18 mouse cellular contexts compared by ENCODE assay signal in genomic region chr12:69744138-69744537, GRCm38 (mm10).
"Had no signal": no experiment of that assay in that cellular context is flagged by ENCODE, and none has a peak within 500 bp of the region (broad histone marks: within the 10 kb centered on the region; RNA-seq: fewer than 3 reads in every experiment).

No protein-coding gene starts in this region.

- H3K9ac ChIP-seq: limb, embryonic 12.5 days; limb, embryonic 15.5 days; liver, embryonic 14.5 days; liver, postnatal 0 days; lung, embryonic 14.5 days; midbrain, embryonic 12.5 days; midbrain, embryonic 15.5 days; neural tube, embryonic 12.5 days; neural tube, embryonic 15.5 days had no signal

- DNase-seq: kidney, adult 11 months; kidney, adult 8-10 months; kidney, postnatal 14 days; kidney, postnatal 4 days; left cerebral cortex, postnatal 4 days; liver, postnatal 0 days; lung, embryonic 14.5 days; lung, postnatal 36 days; thymus, adult 18-20 months; thymus, postnatal 25 days had no signal

- H3K27me3 ChIP-seq: limb, embryonic 12.5 days; limb, embryonic 15.5 days; midbrain, embryonic 12.5 days; midbrain, embryonic 15.5 days; neural tube, embryonic 12.5 days; neural tube, embryonic 15.5 days had no signal

- H3K36me3 ChIP-seq: midbrain, embryonic 12.5 days; neural tube, embryonic 12.5 days; neural tube, embryonic 15.5 days had no signal

- ATAC-seq: liver, postnatal 0 days; midbrain, embryonic 15.5 days had no signal

- H3K4me2 ChIP-seq: limb, embryonic 12.5 days; limb, embryonic 15.5 days; liver, embryonic 11.5 days; lung, embryonic 14.5 days; midbrain, embryonic 12.5 days; midbrain, embryonic 15.5 days; neural tube, embryonic 12.5 days; neural tube, embryonic 15.5 days had no signal

- H3K9me3 ChIP-seq: limb, embryonic 12.5 days; limb, embryonic 15.5 days; midbrain, embryonic 12.5 days; midbrain, embryonic 15.5 days; neural tube, embryonic 12.5 days; neural tube, embryonic 15.5 days had no signal

- H3K4me1 ChIP-seq: limb, embryonic 12.5 days; limb, embryonic 15.5 days; midbrain, embryonic 12.5 days; midbrain, embryonic 15.5 days; neural tube, embryonic 12.5 days; neural tube, embryonic 15.5 days had no signal

- H3K27ac ChIP-seq: limb, embryonic 12.5 days; limb, embryonic 15.5 days; liver, embryonic 14.5 days; midbrain, embryonic 12.5 days; midbrain, embryonic 15.5 days; neural tube, embryonic 12.5 days; neural tube, embryonic 15.5 days had no signal

- H3K4me3 ChIP-seq: limb, embryonic 12.5 days; limb, embryonic 15.5 days; midbrain, embryonic 12.5 days; midbrain, embryonic 15.5 days; neural tube, embryonic 12.5 days; neural tube, embryonic 15.5 days had no signal
